Mouse (Mus musculus) neural tube, embryonic 13.5 days (tissue): ENCODE data around the gene Gbx1. TPM values are rescaled to one million over a fixed set of nuclear protein-coding genes. Genes with fewer than 3 reads are reported as not detected.
A peak's percentile ranks its signal among the peaks of the same experiment; 100 is the strongest.

Source experiments
- ATAC-seq: fragments of 200-750 bp; cut with Nextera tagmentation; 2 replicates; pipeline ENCODE4 v1.8.0; 2017; ENCODE audit warnings: low read depth, mild to moderate bottlenecking, moderate TSS enrichment, moderate library complexity
- H3K27ac ChIP-seq: fragments of 300-500 bp; sonication (generic); replicated peaks from 2 replicates; pipeline ENCODE4 v1.5.1; 2015; ENCODE audit warnings: moderate library complexity, mild to moderate bottlenecking, inconsistent platforms
- H3K27me3 ChIP-seq: fragments of 300-500 bp; sonication (generic); 2 replicates; pipeline ENCODE4 v1.6.1; 2015; ENCODE audit warnings: mild to moderate bottlenecking, inconsistent platforms
- H3K36me3 ChIP-seq: fragments of 300-500 bp; sonication (generic); 2 replicates; pipeline ENCODE4 v1.6.1; 2015; ENCODE audit warnings: mild to moderate bottlenecking, inconsistent platforms
- H3K4me1 ChIP-seq: fragments of 300-500 bp; sonication (generic); replicated peaks from 2 replicates; pipeline ENCODE4 v1.6.1; 2015; ENCODE audit warnings: inconsistent platforms
- H3K4me2 ChIP-seq: fragments of 300-500 bp; sonication (generic); 2 replicates; pipeline ENCODE4 v1.6.1; 2015; ENCODE audit warnings: inconsistent platforms, mild to moderate bottlenecking, moderate library complexity
- H3K4me3 ChIP-seq: fragments of 300-500 bp; sonication (generic); 2 replicates; pipeline ENCODE4 v1.5.1; 2015; ENCODE audit warnings: mild to moderate bottlenecking, inconsistent platforms
- H3K9ac ChIP-seq: fragments of 300-500 bp; sonication (generic); 2 replicates; pipeline ENCODE4 v1.6.1; 2015; ENCODE audit warnings: moderate library complexity, mild to moderate bottlenecking, inconsistent platforms
- H3K9me3 ChIP-seq: fragments of 300-500 bp; sonication (generic); 2 replicates; pipeline ENCODE4 v1.6.1; 2016; ENCODE audit warnings: inconsistent platforms
- WGBS: fragments of 180-500 bp; shearing (Covaris S2); methylation state at CpG from one replicate; pipeline ENCODE4 v1.1.7; 2015; 5-methylcytosine and 5-hydroxymethylcytosine counted together
- polyA plus RNA-seq: library from polyadenylated mRNA; unstranded; fragments of >200 nt; fragmentation: Nextera tagmentation; extraction: Ambion mirVana; gene quantifications from 2 replicates; pipeline ENCODE4 v1.2.1, GENCODE M21; 2015

The Gbx1 gene
- polyA plus RNA-seq, 1 experiment from 2014 or later, result 16.1 TPM

GRCm38 (mm10) chr5:24523806-24524205 lies 3.2 kb downstream of the Gbx1 start:
- H3K4me3 ChIP-seq, result peak overlapping the region; percentile 55
- no peaks in the 10 kb centered on the region for H3K36me3 ChIP-seq
- H3K27ac ChIP-seq, result no peak overlapping the region
- no peak for ATAC-seq
- H3K4me2 ChIP-seq, result peak overlapping the region; percentile 90
- H3K27me3 ChIP-seq, result peaks cover 72% of the 10 kb centered on the region
- H3K9me3 ChIP-seq, result no peaks in the 10 kb centered on the region
- WGBS, result 17% methylated on average over 8 of the region's 8 CpGs
- peaks cover 42% of the 10 kb centered on the region for H3K4me1 ChIP-seq
- 0 out of 2 replicates have a peak overlapping the region, but pooled peaks have one; percentile 79 for H3K9ac ChIP-seq

DNA sequence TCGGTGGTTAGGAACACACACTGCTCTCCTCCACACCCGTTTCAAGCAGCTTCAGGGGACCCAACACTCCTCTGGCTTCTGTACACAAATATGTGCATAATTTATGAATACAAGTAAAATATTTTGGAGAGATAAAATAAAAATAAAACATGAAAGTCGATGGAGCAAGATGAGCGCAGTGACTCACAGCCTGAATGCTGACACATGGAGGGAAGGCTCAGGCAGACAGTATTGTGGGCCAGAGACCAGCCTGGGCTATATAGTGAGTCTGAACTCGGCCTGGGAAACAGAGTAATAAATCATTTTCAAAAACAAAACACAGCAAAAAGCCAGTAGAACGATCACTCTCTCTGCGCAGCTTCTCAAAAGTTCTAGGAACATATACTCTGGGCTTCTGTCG lies 5.6 kb downstream of the Gbx1 start:
- H3K4me1 ChIP-seq, result peaks cover 21% of the 10 kb centered on the region
- WGBS, result 67% methylated on average over 8 of the region's 8 CpGs
- no peaks in the 10 kb centered on the region for H3K36me3 ChIP-seq
- ATAC-seq, result no peak
- H3K9me3 ChIP-seq, result no peaks in the 10 kb centered on the region
- no peak overlapping the region for H3K4me3 ChIP-seq
- peaks cover 54% of the 10 kb centered on the region for H3K27me3 ChIP-seq
- H3K27ac ChIP-seq, result no peak overlapping the region
- peak overlapping the region; percentile 90 for H3K4me2 ChIP-seq
- no peak overlapping the region for H3K9ac ChIP-seq

DNA sequence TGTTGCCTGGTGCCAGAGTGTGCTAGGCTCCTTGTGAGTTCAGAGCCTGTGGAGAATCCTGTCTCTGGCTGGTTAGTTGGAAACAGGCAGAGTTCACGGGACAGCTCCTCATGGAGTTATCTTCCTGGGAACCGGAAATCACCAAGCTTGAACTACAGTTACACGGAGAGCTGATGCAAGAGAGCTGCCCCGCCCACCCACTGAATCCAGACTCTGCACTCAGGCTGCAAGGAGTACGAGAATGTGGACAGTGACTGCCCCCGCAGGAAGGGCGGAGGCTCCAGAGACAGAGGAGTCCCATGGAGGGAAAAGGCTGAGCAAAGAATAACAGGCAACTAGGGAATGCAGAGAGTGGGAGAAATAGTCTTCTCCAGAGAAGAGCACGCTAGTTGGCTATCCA lies 14.7 kb downstream of the Gbx1 start:
- no peak overlapping the region for H3K9ac ChIP-seq
- WGBS, result 52% methylated on average over 8 of the region's 8 CpGs
- H3K36me3 ChIP-seq, result peaks cover 7% of the 10 kb centered on the region; the same call in 1 of the 2 replicates
- H3K4me2 ChIP-seq, result no peak overlapping the region
- H3K4me1 ChIP-seq, result peaks cover 14% of the 10 kb centered on the region
- H3K4me3 ChIP-seq, result no peak overlapping the region
- H3K27me3 ChIP-seq, result no peaks in the 10 kb centered on the region
- no peak overlapping the region for H3K27ac ChIP-seq
- ATAC-seq, result no peak
- H3K9me3 ChIP-seq, result peaks cover 3% of the 10 kb centered on the region

GRCm38 (mm10) chr5:24510635-24511034 lies 16.4 kb downstream of the Gbx1 start:
- Histone ChIP-seq H3K4me3 (no peak overlapping the region), H3K36me3 (peaks cover 7% of the 10 kb centered on the region; the same call in 1 of the 2 replicates), H3K4me1 (peaks cover 14% of the 10 kb centered on the region), H3K4me2 (no peak overlapping the region), H3K9ac (no peak overlapping the region), H3K9me3 (peaks cover 3% of the 10 kb centered on the region), H3K27me3 (no peaks in the 10 kb centered on the region), H3K27ac (no peak overlapping the region)
- 53% methylated on average over 11 of the region's 11 CpGs for WGBS
- no peak; the same call in 1 of the 2 replicates for ATAC-seq

DNA sequence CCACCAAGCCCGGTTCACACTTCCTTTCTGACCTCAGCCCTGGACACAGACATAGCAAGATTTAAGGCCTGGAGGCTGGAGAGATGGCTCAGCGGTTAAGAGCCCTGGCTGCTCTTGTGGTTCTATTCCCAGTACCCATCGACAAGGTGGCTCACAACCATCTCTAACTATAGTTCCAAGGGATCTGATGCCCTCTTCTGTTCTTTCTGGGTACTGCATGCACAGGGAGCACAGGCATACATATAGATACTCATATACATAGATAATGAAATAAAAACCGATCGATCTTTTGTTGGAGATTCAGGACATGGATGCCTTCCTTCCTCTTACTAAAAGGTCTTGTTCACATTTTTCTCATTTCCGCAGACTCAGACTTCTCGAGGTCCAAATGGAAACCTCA lies 18.6 kb downstream of the Gbx1 start:
- Histone ChIP-seq H3K36me3 (peaks cover 7% of the 10 kb centered on the region; the same call in 1 of the 2 replicates), H3K4me1 (peaks cover 27% of the 10 kb centered on the region), H3K9ac (no peak overlapping the region), H3K27me3 (peaks cover 21% of the 10 kb centered on the region), H3K9me3 (peaks cover 3% of the 10 kb centered on the region), H3K4me2 (no peak overlapping the region), H3K27ac (no peak overlapping the region), H3K4me3 (no peak overlapping the region)
- no peak for ATAC-seq
- 93% methylated on average over 7 of the region's 7 CpGs for WGBS

DNA sequence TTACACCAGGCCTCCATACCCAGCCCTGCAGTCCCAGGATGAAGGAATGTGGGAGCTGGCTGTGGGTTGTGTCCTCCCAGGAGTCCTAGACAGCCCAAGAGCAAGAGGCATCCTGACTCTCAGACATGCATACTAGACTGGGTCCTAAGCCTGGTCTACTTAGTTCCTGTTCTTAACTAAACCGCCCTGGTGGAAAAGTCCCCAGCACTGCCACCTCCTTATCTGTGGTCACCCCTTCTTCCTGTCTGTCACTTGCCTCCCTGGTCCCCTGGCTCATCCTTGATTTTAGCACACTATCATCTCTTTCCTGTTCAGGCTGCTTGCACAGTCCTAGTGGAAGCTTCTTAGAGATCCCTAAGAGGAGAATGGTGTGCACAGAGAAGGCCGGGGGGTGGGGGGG lies 21.5 kb downstream of the Gbx1 start:
- ATAC-seq, result no peak; the same call in 1 of the 2 replicates
- no peak overlapping the region for H3K4me3 ChIP-seq
- H3K27ac ChIP-seq, result no peak overlapping the region
- peaks cover 22% of the 10 kb centered on the region for H3K27me3 ChIP-seq
- 56% methylated on average over 2 of the region's 2 CpGs for WGBS
- peaks cover 33% of the 10 kb centered on the region for H3K36me3 ChIP-seq
- peaks cover 27% of the 10 kb centered on the region for H3K4me1 ChIP-seq
- H3K4me2 ChIP-seq, result no peak overlapping the region
- H3K9me3 ChIP-seq, result peaks cover 3% of the 10 kb centered on the region
- H3K9ac ChIP-seq, result no peak overlapping the region

DNA sequence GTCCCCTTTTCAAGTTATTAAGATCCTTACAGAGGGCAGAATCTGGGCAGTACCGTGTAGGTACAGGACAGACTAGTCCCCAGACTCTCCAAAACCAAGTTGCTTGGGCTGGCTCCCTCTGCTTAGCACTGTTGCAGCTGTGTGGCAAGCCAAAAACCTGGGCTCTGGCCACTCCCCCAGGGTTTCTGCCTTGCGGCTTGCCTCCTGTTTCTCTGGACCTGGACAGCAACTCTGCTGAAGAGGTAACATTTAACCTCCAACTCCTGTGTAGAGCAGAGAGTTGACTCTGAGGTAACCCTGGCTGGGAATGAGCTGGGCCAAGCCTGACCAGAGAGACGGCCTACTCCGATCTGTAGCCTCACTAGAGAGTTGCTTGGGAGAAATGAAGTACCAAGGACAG lies 24.2 kb downstream of the Gbx1 start:
- no peak overlapping the region for H3K4me2 ChIP-seq
- H3K4me3 ChIP-seq, result no peak overlapping the region
- H3K36me3 ChIP-seq, result peaks cover 54% of the 10 kb centered on the region
- no peak for ATAC-seq
- peaks cover 46% of the 10 kb centered on the region for H3K4me1 ChIP-seq
- peaks cover 22% of the 10 kb centered on the region for H3K27me3 ChIP-seq
- H3K9ac ChIP-seq, result no peak overlapping the region
- H3K9me3 ChIP-seq, result no peaks in the 10 kb centered on the region
- H3K27ac ChIP-seq, result no peak overlapping the region
- WGBS, result 70% methylated on average over 4 of the region's 4 CpGs

DNA sequence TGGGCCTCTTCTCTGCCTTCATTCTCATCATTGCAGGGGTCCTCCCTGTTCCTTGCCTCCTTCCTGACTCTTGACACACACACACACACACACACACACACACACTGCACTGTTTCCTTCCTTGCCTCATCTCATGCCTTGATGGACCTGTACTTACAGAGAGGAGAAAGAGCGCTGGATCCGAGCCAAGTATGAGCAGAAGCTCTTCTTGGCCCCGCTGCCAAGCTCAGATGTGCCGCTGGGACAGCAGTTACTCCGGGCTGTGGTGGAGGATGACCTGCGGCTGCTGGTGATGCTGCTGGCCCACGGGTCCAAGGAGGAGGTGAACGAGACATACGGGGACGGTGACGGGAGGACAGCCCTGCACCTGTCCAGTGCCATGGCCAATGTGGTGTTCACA lies 26.2 kb downstream of the Gbx1 start:
- H3K4me3 ChIP-seq, result no peak overlapping the region
- peaks cover 65% of the 10 kb centered on the region for H3K4me1 ChIP-seq
- no peak for ATAC-seq
- WGBS, result 76% methylated on average over 11 of the region's 11 CpGs
- H3K27me3 ChIP-seq, result peaks cover 22% of the 10 kb centered on the region
- peaks cover 70% of the 10 kb centered on the region for H3K36me3 ChIP-seq
- H3K27ac ChIP-seq, result no peak overlapping the region; the same call in 1 of the 2 replicates
- H3K9me3 ChIP-seq, result no peaks in the 10 kb centered on the region
- no peak overlapping the region for H3K4me2 ChIP-seq
- H3K9ac ChIP-seq, result no peak overlapping the region

DNA sequence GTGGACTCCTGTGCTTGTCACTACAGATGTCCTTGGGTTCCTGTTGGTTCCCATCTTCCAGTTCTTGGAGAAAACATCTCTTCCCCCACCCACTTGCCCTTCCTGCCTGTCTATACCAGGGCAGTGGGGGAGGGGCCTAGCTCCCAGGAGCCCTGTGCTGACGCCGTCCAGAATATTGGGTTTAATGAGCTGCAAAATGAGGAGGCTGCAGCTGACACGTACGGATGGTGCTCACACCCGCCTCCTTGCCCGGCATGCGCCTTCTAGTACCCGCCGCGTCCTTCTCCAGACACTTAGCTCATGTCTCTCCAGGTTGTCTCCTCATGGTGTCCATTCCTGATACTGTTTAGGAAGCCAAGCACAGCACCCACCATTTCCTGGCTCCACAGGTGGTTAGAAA lies 27.9 kb downstream of the Gbx1 start:
- no peak for ATAC-seq
- 34% methylated on average over 10 of the region's 10 CpGs for WGBS

DNA sequence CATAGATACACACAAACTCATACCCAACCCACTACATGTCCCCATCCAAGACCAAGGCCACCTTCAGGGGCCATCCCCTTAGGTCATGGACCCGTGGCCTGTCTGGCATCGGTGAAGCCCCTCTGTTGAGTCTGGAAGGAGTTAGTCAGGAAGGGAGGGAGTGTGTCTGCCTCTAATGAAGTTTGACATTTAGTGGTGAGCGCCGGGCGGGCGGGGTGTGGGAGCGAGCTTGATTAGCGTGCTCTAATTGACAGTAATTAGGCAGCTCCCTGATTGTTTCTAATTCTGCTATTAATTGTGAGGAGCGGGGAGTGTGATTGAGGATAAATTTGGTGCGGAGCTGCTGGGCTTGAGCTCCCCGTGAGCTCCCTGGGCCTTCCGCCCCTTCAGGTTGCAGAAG lies 29.5 kb downstream of the Gbx1 start:
- Histone ChIP-seq H3K27ac (peak overlapping the region; percentile 84; the same call in 1 of the 2 replicates), H3K4me1 (peaks cover 82% of the 10 kb centered on the region), H3K27me3 (no peaks in the 10 kb centered on the region), H3K9me3 (no peaks in the 10 kb centered on the region), H3K4me2 (no peak overlapping the region), H3K9ac (peak overlapping the region; percentile 31; the same call in 1 of the 2 replicates), H3K4me3 (no peak overlapping the region), H3K36me3 (peaks cover 88% of the 10 kb centered on the region)
- no peak for ATAC-seq
- WGBS, result 51% methylated on average over 12 of the region's 12 CpGs

More for the DNA sequence above, 27.9 kb downstream of the Gbx1 start:
- Histone ChIP-seq H3K4me1 (peaks cover 70% of the 10 kb centered on the region), H3K9ac (no peak overlapping the region), H3K27me3 (peaks cover 8% of the 10 kb centered on the region), H3K36me3 (peaks cover 78% of the 10 kb centered on the region), H3K4me3 (no peak overlapping the region), H3K27ac (0 out of 2 replicates have a peak overlapping the region, but pooled peaks have one; percentile 68), H3K4me2 (no peak overlapping the region), H3K9me3 (no peaks in the 10 kb centered on the region)

DNA sequence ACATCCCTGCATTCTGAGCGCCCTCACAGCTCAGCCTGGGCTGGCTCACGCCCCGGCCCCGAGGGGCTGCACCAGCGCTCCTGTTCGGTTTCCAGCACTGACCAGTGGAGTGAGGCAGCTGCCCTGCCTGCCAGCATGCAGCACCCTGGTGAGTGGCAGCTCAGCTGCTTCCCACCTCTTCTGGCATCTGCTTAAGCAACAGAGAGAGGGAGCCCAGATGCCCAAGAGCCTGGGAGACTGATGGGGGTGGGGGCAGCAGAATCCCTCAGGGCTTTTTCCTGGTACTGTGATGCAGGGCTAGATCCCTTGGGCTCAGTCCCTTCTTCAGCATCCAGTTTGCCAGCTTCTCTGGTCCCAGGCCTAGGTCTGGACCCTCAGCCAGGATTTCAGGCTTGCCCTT lies 30.2 kb downstream of the Gbx1 start:
- H3K4me2 ChIP-seq, result no peak overlapping the region
- H3K4me3 ChIP-seq, result no peak overlapping the region
- peaks cover 89% of the 10 kb centered on the region for H3K4me1 ChIP-seq
- peak overlapping the region; percentile 84 for H3K27ac ChIP-seq
- H3K9ac ChIP-seq, result peak overlapping the region; percentile 47; the same call in 1 of the 2 replicates
- no peaks in the 10 kb centered on the region for H3K9me3 ChIP-seq
- peaks cover 87% of the 10 kb centered on the region for H3K36me3 ChIP-seq
- no peak for ATAC-seq
- H3K27me3 ChIP-seq, result no peaks in the 10 kb centered on the region
- WGBS, result 45% methylated on average over 6 of the region's 6 CpGs

DNA sequence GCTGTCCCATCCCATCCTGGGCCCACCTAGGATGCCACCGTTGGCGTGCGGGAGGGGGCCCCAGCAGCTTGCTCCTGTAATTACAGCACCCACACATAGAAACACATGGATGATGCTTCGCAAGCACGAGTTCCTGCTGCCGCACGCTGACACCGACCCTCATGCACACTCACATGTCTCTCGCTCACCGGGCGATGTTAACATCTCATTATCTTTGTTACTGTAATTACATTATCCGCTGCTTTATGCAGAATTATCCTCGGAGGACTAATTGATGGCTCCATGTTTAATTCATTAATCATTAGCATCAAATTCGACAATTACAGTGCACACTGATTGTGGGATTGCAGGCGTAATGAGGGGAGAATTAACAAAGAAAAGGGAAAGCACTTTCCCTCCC lies 32.0 kb downstream of the Gbx1 start:
- ATAC-seq, result peak; percentile 15
- H3K36me3 ChIP-seq, result peaks cover 86% of the 10 kb centered on the region
- no peak overlapping the region for H3K4me2 ChIP-seq
- peaks cover 93% of the 10 kb centered on the region for H3K4me1 ChIP-seq
- no peaks in the 10 kb centered on the region for H3K27me3 ChIP-seq
- WGBS, result 39% methylated on average over 15 of the region's 15 CpGs
- H3K9me3 ChIP-seq, result no peaks in the 10 kb centered on the region
- H3K9ac ChIP-seq, result no peak overlapping the region
- peak overlapping the region; percentile 84 for H3K27ac ChIP-seq
- no peak overlapping the region for H3K4me3 ChIP-seq
